Comparison of ENCODE assay signal across 14 mouse cellular contexts in the genomic region with DNA sequence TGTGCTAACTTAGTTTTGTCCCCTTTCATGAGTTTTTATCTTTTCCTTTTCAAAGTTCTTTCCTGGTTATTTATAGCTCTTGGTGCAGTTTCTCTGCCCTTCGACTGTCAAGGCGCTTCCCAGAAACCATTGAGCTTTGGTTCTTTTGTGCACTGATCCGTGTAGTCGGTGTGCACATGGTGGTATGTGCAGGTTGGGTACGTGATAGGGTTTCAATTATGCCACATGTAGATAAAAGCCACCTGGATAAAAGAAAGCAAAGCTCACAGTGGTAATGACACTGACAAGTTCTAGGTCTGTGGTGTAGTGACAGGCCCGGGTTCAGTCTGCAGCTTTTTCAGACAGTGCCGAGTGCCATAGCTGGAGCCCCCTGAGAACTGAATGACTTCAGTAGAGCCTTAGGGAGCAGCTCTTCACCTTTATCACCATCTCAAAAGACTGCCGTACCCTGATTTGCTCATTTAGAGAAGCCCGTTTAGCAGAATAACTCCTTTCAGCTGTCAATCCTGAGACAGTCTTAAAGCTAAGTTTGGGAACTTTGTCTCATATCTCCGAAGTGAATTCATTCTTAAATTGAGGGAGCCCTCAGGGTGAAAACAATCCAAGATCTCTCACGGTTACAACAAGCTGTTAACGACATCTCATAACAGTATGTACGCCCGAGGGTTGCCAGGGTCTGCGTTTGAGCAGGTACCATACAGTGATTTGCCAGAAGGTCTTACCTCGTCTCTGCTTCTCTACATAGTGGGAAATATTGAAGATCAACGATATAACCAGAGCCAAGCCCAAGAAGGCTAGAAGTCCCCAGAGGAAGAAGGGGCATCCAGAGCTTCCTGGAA. TPM values are rescaled to one million over a fixed set of nuclear protein-coding genes. Genes with fewer than 3 reads are reported as not detected.
"Had no signal": no experiment of that assay in that cellular context is flagged by ENCODE, and none has a peak within 500 bp of the region (broad histone marks: within the 10 kb centered on the region; RNA-seq: fewer than 3 reads in every experiment).

No protein-coding gene starts in this region.

- H3K4me1 ChIP-seq: limb, embryonic 15.5 days; liver, embryonic 12.5 days; midbrain, embryonic 10.5 days; neural tube, embryonic 12.5 days had no signal

- DNase-seq: layer of hippocampus, adult 9-11 months; layer of hippocampus, postnatal 36 days; lung, embryonic 14.5 days; lung, postnatal 10 days; lung, postnatal 4 days; thymus, postnatal 4 days had no signal

- H3K36me3 ChIP-seq: limb, embryonic 15.5 days; liver, embryonic 12.5 days; midbrain, embryonic 10.5 days; neural tube, embryonic 12.5 days had no signal

- H3K4me3 ChIP-seq: limb, embryonic 15.5 days; liver, embryonic 12.5 days; midbrain, embryonic 10.5 days; myocyte; neural tube, embryonic 12.5 days had no signal

- ATAC-seq: liver, embryonic 12.5 days had no signal

- H3K27me3 ChIP-seq: limb, embryonic 15.5 days; liver, embryonic 12.5 days; neural tube, embryonic 12.5 days had no signal

- H3K9ac ChIP-seq: limb, embryonic 15.5 days; liver, embryonic 12.5 days; lung, embryonic 14.5 days; neural tube, embryonic 12.5 days had no signal

- H3K27ac ChIP-seq: limb, embryonic 15.5 days; liver, embryonic 12.5 days; midbrain, embryonic 10.5 days; neural tube, embryonic 12.5 days; stomach, postnatal 0 days had no signal

- H3K4me2 ChIP-seq: limb, embryonic 15.5 days; liver, embryonic 12.5 days; lung, embryonic 14.5 days; neural tube, embryonic 12.5 days had no signal

- H3K9me3 ChIP-seq: limb, embryonic 15.5 days; liver, embryonic 12.5 days; midbrain, embryonic 10.5 days; neural tube, embryonic 12.5 days had no signal

RNA-seq across cellular contexts. Expression of a gene that starts 11.0 kb away (rescaled TPM):
- polyA plus RNA-seq: limb, embryonic 11.5 days; liver, embryonic 12.5 days; liver, embryonic 16.5 days; lung, embryonic 14.5 days; midbrain, embryonic 10.5 days; myocyte; neural tube, embryonic 12.5 days; stomach, postnatal 0 days had no signal

RNA-seq across cellular contexts. Expression of a gene that starts 55.8 kb away (rescaled TPM):
- polyA plus RNA-seq: limb, embryonic 11.5 days; limb, embryonic 15.5 days; liver, embryonic 12.5 days; liver, embryonic 16.5 days; midbrain, embryonic 10.5 days; myocyte; neural tube, embryonic 12.5 days; stomach, postnatal 0 days had no signal
